Mouse (Mus musculus) spleen, adult 2 months (tissue): ENCODE data around the gene Gm7030.

Source experiments
- CTCF ChIP-seq: fragments of 200-500 bp; IDR thresholded peaks from 2 replicates; pipeline ENCODE4 v1.5.1; 2011; ENCODE audit warnings: mild to moderate bottlenecking, inconsistent platforms; ENCODE audit not compliant: insufficient read depth, insufficient read length, insufficient replicate concordance; ENCODE audit errors: extremely low read depth
- POLR2A ChIP-seq: fragments of 200-500 bp; IDR thresholded peaks from 2 replicates; pipeline ENCODE4 v1.6.1; 2011; ENCODE audit warnings: low read depth, low read length, inconsistent platforms

- TF ChIP-seq CTCF (no peak), POLR2A (no peak)
Measured at GRCm38 (mm10) chr17:36083870-36084451, 45.3 kb downstream of the Gm7030 start.
